Mouse (Mus musculus): Measurements from ENCODE around the gene Ccdc107.

DNA sequence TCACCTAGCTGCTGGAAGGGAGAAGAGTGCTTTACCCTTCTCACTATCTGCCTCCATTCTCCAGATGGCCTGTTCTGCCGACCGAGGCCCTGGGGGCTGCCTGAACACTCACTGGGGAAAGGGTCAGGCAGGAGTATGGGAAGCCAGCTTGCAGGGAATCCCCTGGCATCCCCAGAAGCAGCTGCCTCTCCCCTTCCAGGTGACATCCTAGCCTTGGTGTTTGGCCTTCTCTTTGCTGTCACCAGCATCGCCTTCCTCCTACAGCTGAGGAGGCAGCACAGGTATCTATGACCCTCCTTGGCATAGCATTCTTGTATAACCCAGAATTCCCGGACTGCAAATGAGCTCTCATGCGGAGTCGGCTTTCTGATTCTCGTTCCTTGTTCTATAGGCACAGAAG is 20.0 kb downstream of the Ccdc107 start:
- no peak for TF ChIP-seq CTCF (IDR thresholded peaks at IDR 0.05; ENCODE audit: borderline replicate concordance, insufficient read depth, low read depth, low read length)
- TF ChIP-seq POLR2A (IDR thresholded peaks at IDR 0.05; ENCODE audit: borderline replicate concordance, insufficient read depth, low read length): no peak
